Mouse (Mus musculus) lung, postnatal 0 days (tissue): ENCODE results near the gene Mpp3. TPM values are rescaled to one million over a fixed set of nuclear protein-coding genes. Genes with fewer than 3 reads are reported as not detected.

Source experiments
- ATAC-seq: fragments of 200-750 bp; cut with Nextera tagmentation; 2 replicates; pipeline ENCODE4 v1.8.0; 2017; ENCODE audit warnings: moderate library complexity
- DNase-seq: peaks from one replicate; pipeline ENCODE4 v3.0.0-alpha.2; 2016; ENCODE audit warnings: low spot score
- H3K27ac ChIP-seq: fragments of 300-500 bp; sonication (generic); 2 replicates; pipeline ENCODE4 v1.5.1; 2014; ENCODE audit warnings: antibody characterized with exemption, mild to moderate bottlenecking, low read length, mixed read lengths
- H3K27me3 ChIP-seq: fragments of 300-500 bp; sonication (generic); replicated peaks from 2 replicates; pipeline ENCODE4 v1.6.1; 2014; ENCODE audit warnings: low read length, mixed read lengths; ENCODE audit not compliant: insufficient read depth
- H3K36me3 ChIP-seq: fragments of 300-500 bp; sonication (generic); 2 replicates; pipeline ENCODE4 v1.6.1; 2014; ENCODE audit warnings: low read length, mixed read lengths; ENCODE audit not compliant: insufficient read depth
- H3K4me1 ChIP-seq: fragments of 300-500 bp; sonication (generic); 2 replicates; pipeline ENCODE4 v1.6.1; 2014; ENCODE audit warnings: antibody characterized with exemption, low read depth, low read length, mixed read lengths; ENCODE audit not compliant: insufficient read depth
- H3K4me2 ChIP-seq: fragments of 300-500 bp; sonication (generic); replicated peaks from 2 replicates; pipeline ENCODE4 v1.6.1; 2014; ENCODE audit warnings: low read depth, mild to moderate bottlenecking, low read length, moderate library complexity, mixed read lengths
- H3K4me3 ChIP-seq: fragments of 300-500 bp; sonication (generic); 2 replicates; pipeline ENCODE4 v1.5.1; 2014; ENCODE audit warnings: low read depth, low read length
- H3K9ac ChIP-seq: fragments of 300-500 bp; sonication (generic); replicated peaks from 2 replicates; pipeline ENCODE4 v1.6.1; 2014; ENCODE audit warnings: low read depth, mild to moderate bottlenecking
- H3K9me3 ChIP-seq: fragments of 300-500 bp; sonication (generic); 2 replicates; pipeline ENCODE4 v1.6.1; 2016; ENCODE audit warnings: low read length, mixed read lengths
- CTCF ChIP-seq: IDR thresholded peaks from 2 replicates; pipeline ENCODE4 v1.5.1; 2016; ENCODE audit warnings: antibody characterized with exemption, mild to moderate bottlenecking
- EP300 ChIP-seq: IDR thresholded peaks from 2 replicates; pipeline ENCODE4 v1.6.1; 2016; ENCODE audit warnings: antibody characterized with exemption, mild to moderate bottlenecking, control low read depth
- WGBS: fragments of 180-500 bp; shearing (Covaris S2); extraction: QIAGEN DNeasy Blood & Tissue Kit; methylation state at CpG from one replicate; pipeline ENCODE4 v1.1.7; 2014; 5-methylcytosine and 5-hydroxymethylcytosine counted together
- polyA plus RNA-seq: library from polyadenylated mRNA; unstranded; fragments of >200 nt; fragmentation: Nextera tagmentation; extraction: Ambion mirVana; gene quantifications from 2 replicates; pipeline ENCODE4 v1.2.1, GENCODE M21; 2015

The Mpp3 gene
- polyA plus RNA-seq, 1 experiment from 2014 or later = 2.2 TPM

- peak; percentile 74 for DNase-seq
- 14% methylated on average over 24 of the region's 24 CpGs for WGBS
- H3K4me3 ChIP-seq = no peak overlapping the region
Observed at GRCm38 (mm10) chr11:101952541-101953341, 75.5 kb downstream of the Mpp3 start.

GRCm38 (mm10) chr11:101950021-101950420 is 78.2 kb downstream of the Mpp3 start:
- Histone ChIP-seq H3K4me2 (no peak overlapping the region), H3K36me3 (no peaks in the 10 kb centered on the region), H3K9me3 (no peaks in the 10 kb centered on the region), H3K27ac (no peak overlapping the region), H3K4me3 (no peak overlapping the region), H3K4me1 (0 out of 2 replicates have a peak, but pooled peaks cover 3% of the 10 kb centered on the region), H3K9ac (no peak overlapping the region), H3K27me3 (no peaks in the 10 kb centered on the region)
- DNase-seq = no peak
- no peak for ATAC-seq
- 72% methylated on average over 5 of the region's 5 CpGs for WGBS
- no peak for TF ChIP-seq CTCF
- TF ChIP-seq EP300 = no peak

More at GRCm38 (mm10) chr11:101952541-101953341, 75.5 kb downstream of the Mpp3 start:
- ATAC-seq = peak; percentile 87
- H3K27ac ChIP-seq = no peak overlapping the region; the same call in 1 of the 2 replicates
- no peaks in the 10 kb centered on the region for H3K36me3 ChIP-seq
- TF ChIP-seq CTCF (no peak), EP300 (peak; percentile 74; the same call in 1 of the 2 replicates)
- H3K4me2 ChIP-seq = peak overlapping the region; percentile 36
- 0 out of 2 replicates have a peak, but pooled peaks cover 3% of the 10 kb centered on the region for H3K4me1 ChIP-seq
- H3K27me3 ChIP-seq = no peaks in the 10 kb centered on the region
- H3K9ac ChIP-seq = no peak overlapping the region
- no peaks in the 10 kb centered on the region for H3K9me3 ChIP-seq

Other genes with a start within 250 kb of the Mpp3 start
- gene Etv4, start 243.1 kb downstream of the Mpp3 start, polyA plus RNA-seq = 1.2 TPM in 2 replicates
- gene Meox1, start 134.1 kb downstream of the Mpp3 start, polyA plus RNA-seq = 8.1 and 8.7 TPM in 2 replicates
- 0.06 TPM in 1 of 2 replicates, not detected in the other for gene Sost, start 61.4 kb downstream of the Mpp3 start, polyA plus RNA-seq
- gene Cfap97d1, start 44.2 kb downstream of the Mpp3 start, polyA plus RNA-seq = 0.20 TPM in 1 of 2 replicates, not detected in the other
- gene Dusp3, start 41.4 kb downstream of the Mpp3 start, polyA plus RNA-seq = 78.2 and 80.0 TPM in 2 replicates
- gene Cd300lg, start 13.0 kb upstream of the Mpp3 start, polyA plus RNA-seq = 2.1 and 2.4 TPM in 2 replicates
- 3.9 TPM in 2 replicates for gene Mpp2, start 60.1 kb upstream of the Mpp3 start, polyA plus RNA-seq
- gene Ppy, start 72.9 kb upstream of the Mpp3 start, polyA plus RNA-seq = 2.6 and 4.2 TPM in 2 replicates
- gene Pyy, start 79.4 kb upstream of the Mpp3 start, polyA plus RNA-seq = not detected in 2 replicates
- gene Nags, start 117.1 kb upstream of the Mpp3 start, polyA plus RNA-seq = 0.91 and 1.4 TPM in 2 replicates
- gene Tmem101, start 127.9 kb upstream of the Mpp3 start, polyA plus RNA-seq = 17.6 and 18.9 TPM in 2 replicates
- 74.7 and 79.9 TPM in 2 replicates for gene Lsm12, start 156.8 kb upstream of the Mpp3 start, polyA plus RNA-seq
- gene G6pc3, start 161.2 kb upstream of the Mpp3 start, polyA plus RNA-seq = 15.8 and 16.7 TPM in 2 replicates
- 65.6 and 79.0 TPM in 2 replicates for gene Hdac5, start 201.7 kb upstream of the Mpp3 start, polyA plus RNA-seq
- gene BC030867, start 220.4 kb upstream of the Mpp3 start, polyA plus RNA-seq = 0.88 and 1.3 TPM in 2 replicates
- not detected in 2 replicates for gene Asb16, start 240.3 kb upstream of the Mpp3 start, polyA plus RNA-seq